23 mouse cellular contexts compared by ENCODE assay signal in the genomic region with DNA sequence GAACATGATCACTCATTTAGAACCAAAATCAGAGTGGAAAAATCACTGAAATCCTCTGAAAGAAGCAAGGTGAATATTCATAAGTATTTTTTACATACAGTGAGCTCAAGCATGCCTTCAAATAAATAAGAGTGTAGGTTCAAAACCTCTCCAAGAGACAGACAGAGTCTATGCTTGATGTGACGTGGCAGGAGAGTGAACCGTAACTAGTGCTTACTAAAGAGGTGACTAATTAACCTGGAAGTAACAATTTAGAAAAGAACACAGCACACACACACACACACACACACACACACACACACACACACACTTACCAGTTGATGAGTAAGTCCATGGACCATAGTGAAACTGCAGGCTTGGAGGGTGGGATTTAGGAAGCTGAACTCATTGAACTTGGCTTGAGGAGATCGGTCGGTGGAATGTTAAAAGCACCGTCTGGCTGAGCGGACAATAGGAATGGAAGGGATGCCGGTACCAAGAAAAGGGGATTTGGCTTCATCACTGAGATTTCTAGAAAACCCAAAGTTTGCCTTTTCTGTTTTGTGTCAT.
DNase-seq lines count a peak whose midpoint lies in the region; ATAC-seq and TF ChIP-seq lines count a peak whose summit lies in the region.
"Had no signal": no experiment of that assay in that cellular context is flagged by ENCODE, and none has a peak within 500 bp of the region (broad histone marks: within the 10 kb centered on the region; RNA-seq: fewer than 3 reads in every experiment).

No protein-coding gene starts in this region.

- peak; percentile 17 for DNase-seq in kidney, adult 2 months
- DNase-seq in kidney, adult 18-20 months: no peak
- DNase-seq in kidney, postnatal 10 days: no peak
- DNase-seq in kidney, postnatal 4 days: peak; percentile 1 to 5
- no peak for DNase-seq in heart, adult 18-20 months
- DNase-seq: adrenal gland, adult 8-10 months; adrenal gland, postnatal 25 days; cerebellum, adult 11-12 months; cerebellum, adult 8-10 months; cerebellum, postnatal 10 days; cerebellum, postnatal 36 days; embryo, embryonic 11 days; gastrocnemius, postnatal 36 days had no signal

- H3K9ac ChIP-seq in kidney, embryonic 16.5 days (replicated peaks; ENCODE audit: low read length): no peak overlapping the region
- H3K9ac ChIP-seq: embryonic facial prominence, embryonic 13.5 days; forebrain, embryonic 12.5 days; forebrain, embryonic 15.5 days; hindbrain, embryonic 12.5 days; hindbrain, embryonic 15.5 days had no signal

- TF ChIP-seq CTCF in kidney, adult 2 months (conservative IDR thresholded peaks at IDR 0.05; ENCODE audit: insufficient read depth, insufficient read length, low read depth, low read length): no peak

- H3K27me3 ChIP-seq in kidney, adult 2 months (replicated peaks; ENCODE audit: control insufficient read depth, insufficient read depth, low read length): no peaks in the 10 kb centered on the region; the same call in 1 of the 2 replicates
- H3K27me3 ChIP-seq in kidney, embryonic 16.5 days (ENCODE audit: insufficient read depth, low read length): no peaks in the 10 kb centered on the region
- H3K27me3 ChIP-seq: embryonic facial prominence, embryonic 13.5 days; forebrain, embryonic 12.5 days; forebrain, embryonic 15.5 days; hindbrain, embryonic 12.5 days; hindbrain, embryonic 15.5 days had no signal

- TF ChIP-seq POLR2A in kidney, adult 2 months (IDR thresholded peaks at IDR 0.05; ENCODE audit: low read depth, low read length): no peak

- no peaks in the 10 kb centered on the region for H3K4me1 ChIP-seq in kidney, adult 2 months (ENCODE audit: control insufficient read depth, insufficient read depth, low read length)
- H3K4me1 ChIP-seq in kidney, embryonic 16.5 days (ENCODE audit: insufficient read depth, low read length): no peaks in the 10 kb centered on the region
- H3K4me1 ChIP-seq: embryonic facial prominence, embryonic 10.5 days; embryonic facial prominence, embryonic 13.5 days; forebrain, embryonic 12.5 days; forebrain, embryonic 15.5 days; hindbrain, embryonic 12.5 days; hindbrain, embryonic 15.5 days had no signal

- no peak overlapping the region for H3K4me3 ChIP-seq in kidney, adult 2 months (ENCODE audit: insufficient read depth, low read depth, low read length)
- H3K4me3 ChIP-seq in kidney, embryonic 16.5 days (ENCODE audit: low read length): no peak overlapping the region
- H3K4me3 ChIP-seq: embryonic facial prominence, embryonic 10.5 days; embryonic facial prominence, embryonic 13.5 days; erythroblast, embryonic 14.5 days; forebrain, embryonic 12.5 days; forebrain, embryonic 15.5 days; hindbrain, embryonic 12.5 days; hindbrain, embryonic 15.5 days had no signal

- ATAC-seq in kidney, embryonic 16.5 days (ENCODE audit: low FRiP score, low TSS enrichment): peak; percentile 76
- ATAC-seq: activated CD4-positive, CD25-positive, alpha-beta regulatory T cell, adult 4 months; forebrain, embryonic 15.5 days had no signal

- H3K27ac ChIP-seq in kidney, adult 2 months (ENCODE audit: insufficient read depth, low read depth, low read length): no peak overlapping the region
- H3K27ac ChIP-seq in kidney, embryonic 16.5 days (ENCODE audit: low read length): no peak overlapping the region
- H3K27ac ChIP-seq: embryonic facial prominence, embryonic 10.5 days; embryonic facial prominence, embryonic 13.5 days; forebrain, embryonic 12.5 days; forebrain, embryonic 15.5 days; hindbrain, embryonic 12.5 days; hindbrain, embryonic 15.5 days had no signal

- H3K36me3 ChIP-seq in kidney, adult 2 months (ENCODE audit: control insufficient read depth, insufficient read depth, low read length): no peaks in the 10 kb centered on the region
- H3K36me3 ChIP-seq in kidney, embryonic 16.5 days (ENCODE audit: insufficient read depth, low read length): no peaks in the 10 kb centered on the region
- H3K36me3 ChIP-seq: embryonic facial prominence, embryonic 10.5 days; embryonic facial prominence, embryonic 13.5 days; forebrain, embryonic 12.5 days; forebrain, embryonic 15.5 days; hindbrain, embryonic 12.5 days; hindbrain, embryonic 15.5 days had no signal

- 49% methylated on average over 7 of the region's 7 CpGs for WGBS in kidney, adult 2 months
- 70% methylated on average over 7 of the region's 7 CpGs for WGBS in kidney, embryonic 16.5 days

- no peaks in the 10 kb centered on the region for H3K9me3 ChIP-seq in kidney, embryonic 16.5 days (ENCODE audit: low read length)
- H3K9me3 ChIP-seq: embryonic facial prominence, embryonic 10.5 days; embryonic facial prominence, embryonic 13.5 days; forebrain, embryonic 12.5 days; forebrain, embryonic 15.5 days; hindbrain, embryonic 12.5 days; hindbrain, embryonic 15.5 days had no signal

- H3K4me2 ChIP-seq in kidney, embryonic 16.5 days (replicated peaks; ENCODE audit: low read depth, low read length): no peak overlapping the region
- H3K4me2 ChIP-seq: embryonic facial prominence, embryonic 13.5 days; forebrain, embryonic 12.5 days; forebrain, embryonic 15.5 days; heart, embryonic 11.5 days; hindbrain, embryonic 12.5 days; hindbrain, embryonic 15.5 days had no signal

Comparison
In these comparisons a context has a peak if more than half of its experiments do, and no peak if none do; other contexts are left out.
1. DNase-seq: peak in kidney, adult 2 months (single experiment) and kidney, postnatal 4 days (2 of 2); none in kidney, adult 18-20 months (single experiment), kidney, postnatal 10 days (single experiment) and heart, adult 18-20 months (0 of 2).